In the genomic region with DNA sequence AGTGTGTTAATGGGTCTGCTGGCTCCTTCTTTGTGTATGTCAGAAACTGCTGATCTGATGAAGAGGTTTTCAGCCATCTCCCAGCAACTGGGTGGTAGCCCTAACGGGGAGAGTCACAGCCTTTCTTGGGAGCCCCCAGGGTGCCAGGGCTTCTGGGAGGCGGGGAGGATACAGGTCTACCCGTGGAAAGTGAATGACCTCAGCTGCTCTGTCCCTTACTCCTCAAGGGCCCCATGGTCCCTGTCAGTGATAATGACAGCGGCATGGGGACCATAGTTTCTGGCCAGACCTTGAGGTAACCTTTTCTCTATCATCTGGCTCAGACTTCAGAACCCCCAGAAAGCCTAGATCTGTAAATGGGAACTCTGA, we compare ENCODE assay signal across 8 mouse cellular contexts. TPM values are rescaled to one million over a fixed set of nuclear protein-coding genes. Genes with fewer than 3 reads are reported as not detected.
DNase-seq lines count a peak whose midpoint lies in the region; ATAC-seq and TF ChIP-seq lines count a peak whose summit lies in the region.

No protein-coding gene starts in this region.

- ATAC-seq in kidney, embryonic 16.5 days (ENCODE audit: low FRiP score, low TSS enrichment), result no peak; the same call in 1 of the 2 replicates
- ATAC-seq in hindbrain, postnatal 0 days, result peak; percentile 76
- ATAC-seq in midbrain, embryonic 15.5 days (replicated peaks), result peak; percentile 24; the same call in 1 of the 2 replicates

- no peaks in the 10 kb centered on the region for H3K27me3 ChIP-seq in kidney, embryonic 16.5 days (ENCODE audit: insufficient read depth, low read length)
- H3K27me3 ChIP-seq in hindbrain, postnatal 0 days (ENCODE audit: insufficient read depth, low read length), result no peaks in the 10 kb centered on the region
- no peaks in the 10 kb centered on the region for H3K27me3 ChIP-seq in midbrain, embryonic 15.5 days (replicated peaks)

- WGBS in kidney, embryonic 16.5 days, result 33% methylated on average over 4 of the region's 4 CpGs
- WGBS in hindbrain, postnatal 0 days, result 19% methylated on average over 4 of the region's 4 CpGs
- 10% methylated on average over 4 of the region's 4 CpGs for WGBS in midbrain, embryonic 15.5 days

- no peak overlapping the region for H3K9ac ChIP-seq in kidney, embryonic 16.5 days (replicated peaks; ENCODE audit: low read length)
- peak overlapping the region; percentile 41; the same call in 1 of the 2 replicates for H3K9ac ChIP-seq in hindbrain, postnatal 0 days (replicated peaks; ENCODE audit: low read length)
- no peak overlapping the region for H3K9ac ChIP-seq in midbrain, embryonic 15.5 days

- TF ChIP-seq CTCF in embryonic fibroblast, embryonic 13.5 days (IDR thresholded peaks at IDR 0.05; ENCODE audit: borderline replicate concordance, insufficient read depth, low read length), result no peak
- no peak for TF ChIP-seq CTCF in hindbrain, postnatal 0 days (IDR thresholded peaks at IDR 0.05; ENCODE audit: low read depth)

- DNase-seq in kidney, adult 9 months, result no peak
- no peak for DNase-seq in hindbrain, postnatal 0 days (ENCODE audit: low spot score)
- no peak for DNase-seq in cerebellum, postnatal 10 days
- DNase-seq in layer of hippocampus, adult 11-12 months (ENCODE audit: low spot score), result no peak
- no peak for DNase-seq in thymus, postnatal 10 days (ENCODE audit: low spot score in 2 of 2)

- H3K9me3 ChIP-seq in kidney, embryonic 16.5 days (ENCODE audit: low read length), result peaks cover 10% of the 10 kb centered on the region; the same call in 1 of the 2 replicates
- no peaks in the 10 kb centered on the region for H3K9me3 ChIP-seq in hindbrain, postnatal 0 days (ENCODE audit: low read length)
- no peaks in the 10 kb centered on the region for H3K9me3 ChIP-seq in midbrain, embryonic 15.5 days

- H3K4me1 ChIP-seq in kidney, embryonic 16.5 days (ENCODE audit: insufficient read depth, low read length), result peaks cover 12% of the 10 kb centered on the region
- H3K4me1 ChIP-seq in embryonic fibroblast, embryonic 13.5 days (ENCODE audit: control insufficient read depth, insufficient read depth, low read length), result no peaks in the 10 kb centered on the region
- H3K4me1 ChIP-seq in hindbrain, postnatal 0 days (ENCODE audit: insufficient read depth, low read length), result 0 out of 2 replicates have a peak, but pooled peaks cover 6% of the 10 kb centered on the region
- peaks cover 13% of the 10 kb centered on the region for H3K4me1 ChIP-seq in midbrain, embryonic 15.5 days

- no peak overlapping the region for H3K4me3 ChIP-seq in kidney, embryonic 16.5 days (ENCODE audit: low read length)
- H3K4me3 ChIP-seq in embryonic fibroblast, embryonic 13.5 days (ENCODE audit: insufficient read depth, low read length), result no peak overlapping the region
- no peak overlapping the region for H3K4me3 ChIP-seq in hindbrain, postnatal 0 days (ENCODE audit: low read length)
- no peak overlapping the region for H3K4me3 ChIP-seq in midbrain, embryonic 15.5 days

- TF ChIP-seq POLR2A in embryonic fibroblast, embryonic 13.5 days (IDR thresholded peaks at IDR 0.05; ENCODE audit: low read depth, low read length), result no peak

- no peaks in the 10 kb centered on the region for H3K36me3 ChIP-seq in kidney, embryonic 16.5 days (ENCODE audit: insufficient read depth, low read length)
- no peaks in the 10 kb centered on the region for H3K36me3 ChIP-seq in hindbrain, postnatal 0 days (ENCODE audit: insufficient read depth, low read length)
- no peaks in the 10 kb centered on the region for H3K36me3 ChIP-seq in midbrain, embryonic 15.5 days (replicated peaks)

- H3K4me2 ChIP-seq in kidney, embryonic 16.5 days (replicated peaks; ENCODE audit: low read depth, low read length), result peak overlapping the region; percentile 49
- H3K4me2 ChIP-seq in hindbrain, postnatal 0 days (ENCODE audit: low read depth, low read length), result peak overlapping the region; percentile 47
- H3K4me2 ChIP-seq in midbrain, embryonic 15.5 days, result peak overlapping the region; percentile 47

- H3K27ac ChIP-seq in kidney, embryonic 16.5 days (ENCODE audit: low read length), result no peak overlapping the region
- peak overlapping the region; percentile 73 for H3K27ac ChIP-seq in embryonic fibroblast, embryonic 13.5 days (ENCODE audit: insufficient read depth, low read length)
- peak overlapping the region; percentile 83 for H3K27ac ChIP-seq in hindbrain, postnatal 0 days
- peak overlapping the region; percentile 51; the same call in 1 of the 2 replicates for H3K27ac ChIP-seq in midbrain, embryonic 15.5 days

RNA-seq across cellular contexts. Expression of gene Rasl11a, which starts 23.1 kb away (rescaled TPM):
- polyA plus RNA-seq in kidney, embryonic 16.5 days (2015; fragmentation: Nextera tagmentation; extraction: Ambion mirVana), result 90.6 and 100 TPM in 2 replicates
- polyA plus RNA-seq in embryonic fibroblast, embryonic 13.5 days (2011; ENCODE audit: insufficient read length, low read depth, missing spikeins), result 9.6 and 9.7 TPM in 2 replicates
- 13.3 and 15.4 TPM in 2 replicates for total RNA-seq in hindbrain, postnatal 0 days (2014; rRNA removed)
- 13.2 and 13.9 TPM in 2 replicates for polyA plus RNA-seq in hindbrain, postnatal 0 days (2015; fragmentation: Nextera tagmentation; extraction: Ambion mirVana)
- 7.4 and 9.2 TPM in 2 replicates for polyA plus RNA-seq in midbrain, embryonic 15.5 days (2015; fragmentation: Nextera tagmentation; extraction: Ambion mirVana)

RNA-seq across cellular contexts. Expression of gene Rpl21, which starts 35.2 kb away (rescaled TPM):
- polyA plus RNA-seq in kidney, embryonic 16.5 days (2015; fragmentation: Nextera tagmentation; extraction: Ambion mirVana), result 457 and 459 TPM in 2 replicates
- polyA plus RNA-seq in embryonic fibroblast, embryonic 13.5 days (2011; ENCODE audit: insufficient read length, low read depth, missing spikeins), result 87.4 and 122 TPM in 2 replicates
- total RNA-seq in hindbrain, postnatal 0 days (2014; rRNA removed), result 148 and 151 TPM in 2 replicates
- polyA plus RNA-seq in hindbrain, postnatal 0 days (2015; fragmentation: Nextera tagmentation; extraction: Ambion mirVana), result 346 and 347 TPM in 2 replicates
- 286 and 302 TPM in 2 replicates for polyA plus RNA-seq in midbrain, embryonic 15.5 days (2015; fragmentation: Nextera tagmentation; extraction: Ambion mirVana)
